ENCODE assay signal across 11 mouse cellular contexts in the genomic region with DNA sequence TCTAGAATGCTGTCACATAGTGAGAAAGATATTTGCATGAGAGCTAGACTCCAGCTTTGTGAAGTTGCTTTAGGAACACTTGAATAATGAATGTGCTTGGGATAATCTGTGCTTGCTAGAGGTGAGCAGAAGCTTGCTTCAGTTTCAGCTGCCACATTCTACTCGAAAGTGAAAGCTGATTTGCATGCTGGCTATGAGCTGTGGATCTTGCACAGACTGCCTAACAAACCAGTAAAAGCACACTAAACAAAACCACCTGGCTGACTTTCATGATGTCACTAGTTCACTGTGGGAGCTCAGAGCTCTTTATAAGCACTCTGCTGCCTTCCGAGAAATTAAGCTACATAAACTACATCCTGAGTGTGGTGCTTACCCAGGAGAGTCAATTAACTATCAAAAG.
A peak's percentile ranks its signal among the peaks of the same experiment; 100 is the strongest.
DNase-seq lines count a peak whose midpoint lies in the region; TF ChIP-seq lines count a peak whose summit lies in the region.
"Had no signal": no experiment of that assay in that cellular context is flagged by ENCODE, and none has a peak within 500 bp of the region (broad histone marks: within the 10 kb centered on the region; RNA-seq: fewer than 3 reads in every experiment).

No protein-coding gene starts in this region.

- H3K4me1 ChIP-seq in spleen, adult 2 months (ENCODE audit: control insufficient read depth, insufficient read depth, insufficient read length): peaks cover 4% of the 10 kb centered on the region; the same call in 1 of the 2 replicates
- no peaks in the 10 kb centered on the region for H3K4me1 ChIP-seq in lung, adult 2 months (ENCODE audit: control insufficient read depth, insufficient read depth, low read length)

- H3K36me3 ChIP-seq in spleen, adult 2 months (ENCODE audit: control insufficient read depth, insufficient read depth, low read length): no peaks in the 10 kb centered on the region

- WGBS in spleen, adult 2 months: 21% methylated on average over 2 of the region's 2 CpGs
- 43% methylated on average over 2 of the region's 2 CpGs for WGBS in lung, adult 2 months

- H3K27me3 ChIP-seq in spleen, adult 2 months (ENCODE audit: control insufficient read depth, insufficient read depth, low read length): no peaks in the 10 kb centered on the region

- no peak overlapping the region for H3K4me3 ChIP-seq in spleen, adult 2 months (ENCODE audit: extremely low read depth, insufficient read depth, insufficient read length)
- H3K4me3 ChIP-seq in lung, adult 2 months (replicated peaks; ENCODE audit: extremely low read depth, low read depth, low read length): no peak overlapping the region

- no peak for TF ChIP-seq POLR2A in spleen, adult 2 months (IDR thresholded peaks at IDR 0.05; ENCODE audit: low read depth, low read length)
- TF ChIP-seq POLR2A in lung, adult 2 months (IDR thresholded peaks at IDR 0.05; ENCODE audit: borderline replicate concordance, extremely low read depth, low read depth, low read length): no peak

- no peak overlapping the region for H3K27ac ChIP-seq in spleen, adult 2 months (ENCODE audit: insufficient read depth, low read length)

- no peak for TF ChIP-seq CTCF in spleen, adult 2 months (IDR thresholded peaks at IDR 0.05; ENCODE audit: extremely low read depth, insufficient read depth, insufficient read length, insufficient replicate concordance)
- no peak for TF ChIP-seq CTCF in lung, adult 2 months (IDR thresholded peaks at IDR 0.05; ENCODE audit: insufficient read depth, low read length)

- DNase-seq in embryo, embryonic 10 days (ENCODE audit: low spot score): peak; percentile 24
- no peak for DNase-seq in embryo, embryonic 9.5 days (ENCODE audit: extremely low spot score)
- DNase-seq in spleen, adult 2 months (ENCODE audit: low read depth in 1 of 2, low spot score in 2 of 2): peak; percentile 10 to 28
- DNase-seq in spleen, postnatal 14 days (ENCODE audit: low spot score in 2 of 2): no peak
- DNase-seq in hindlimb bud, embryonic 11.5 days (ENCODE audit: extremely low spot score, low read depth, low spot score): peak; percentile 85
- DNase-seq in telencephalon, adult 2 months (ENCODE audit: low read depth, low spot score): peak; percentile 40
- DNase-seq in lung, adult 2 months: no peak
- DNase-seq in adrenal gland, postnatal 10 days: no peak
- DNase-seq: gastrocnemius, postnatal 36 days; heart, postnatal 36 days; lung, postnatal 4 days had no signal

Comparison
In these comparisons a context has a peak if more than half of its experiments do, and no peak if none do; other contexts are left out.
1. DNase-seq: peak in embryo, embryonic 10 days (single experiment), spleen, adult 2 months (2 of 2), hindlimb bud, embryonic 11.5 days (single experiment) and telencephalon, adult 2 months (single experiment); none in embryo, embryonic 9.5 days (single experiment), spleen, postnatal 14 days (0 of 2), lung, adult 2 months (single experiment) and adrenal gland, postnatal 10 days (single experiment).